Mouse (Mus musculus): Measurements from ENCODE around the gene Rpl3l.
A peak's percentile ranks its signal among the peaks of the same experiment; 100 is the strongest.

Rpl3l gene

GRCm38 (mm10) chr17:24742307-24742706, 14.7 kb downstream of the Rpl3l start:
- no peak for DNase-seq (ENCODE audit: low read depth, low spot score)

DNA sequence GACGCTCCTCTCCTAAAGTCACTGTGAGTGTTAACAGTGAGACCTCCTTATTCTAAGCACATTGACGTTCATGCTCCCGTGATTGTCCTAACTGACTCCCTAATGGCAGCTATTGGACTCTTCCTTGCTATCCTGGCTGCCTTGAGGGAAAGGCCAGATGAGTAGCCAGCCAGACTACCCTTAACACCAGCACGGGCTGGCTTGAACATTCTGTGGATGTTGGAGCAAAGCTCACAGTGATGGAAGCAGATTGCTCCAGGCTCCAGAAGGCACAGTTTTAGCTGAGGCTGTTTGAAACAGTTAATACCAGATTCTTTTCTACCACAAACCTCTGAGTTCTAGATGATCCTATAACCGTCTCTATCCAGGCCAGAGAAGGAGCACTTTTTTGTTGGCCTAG, 16.3 kb downstream of the Rpl3l start:
- no peak for DNase-seq (ENCODE audit: low read depth, low spot score)

GRCm38 (mm10) chr17:24744381-24744780, 16.8 kb downstream of the Rpl3l start:
- no peak for DNase-seq (ENCODE audit: low read depth, low spot score)

DNA sequence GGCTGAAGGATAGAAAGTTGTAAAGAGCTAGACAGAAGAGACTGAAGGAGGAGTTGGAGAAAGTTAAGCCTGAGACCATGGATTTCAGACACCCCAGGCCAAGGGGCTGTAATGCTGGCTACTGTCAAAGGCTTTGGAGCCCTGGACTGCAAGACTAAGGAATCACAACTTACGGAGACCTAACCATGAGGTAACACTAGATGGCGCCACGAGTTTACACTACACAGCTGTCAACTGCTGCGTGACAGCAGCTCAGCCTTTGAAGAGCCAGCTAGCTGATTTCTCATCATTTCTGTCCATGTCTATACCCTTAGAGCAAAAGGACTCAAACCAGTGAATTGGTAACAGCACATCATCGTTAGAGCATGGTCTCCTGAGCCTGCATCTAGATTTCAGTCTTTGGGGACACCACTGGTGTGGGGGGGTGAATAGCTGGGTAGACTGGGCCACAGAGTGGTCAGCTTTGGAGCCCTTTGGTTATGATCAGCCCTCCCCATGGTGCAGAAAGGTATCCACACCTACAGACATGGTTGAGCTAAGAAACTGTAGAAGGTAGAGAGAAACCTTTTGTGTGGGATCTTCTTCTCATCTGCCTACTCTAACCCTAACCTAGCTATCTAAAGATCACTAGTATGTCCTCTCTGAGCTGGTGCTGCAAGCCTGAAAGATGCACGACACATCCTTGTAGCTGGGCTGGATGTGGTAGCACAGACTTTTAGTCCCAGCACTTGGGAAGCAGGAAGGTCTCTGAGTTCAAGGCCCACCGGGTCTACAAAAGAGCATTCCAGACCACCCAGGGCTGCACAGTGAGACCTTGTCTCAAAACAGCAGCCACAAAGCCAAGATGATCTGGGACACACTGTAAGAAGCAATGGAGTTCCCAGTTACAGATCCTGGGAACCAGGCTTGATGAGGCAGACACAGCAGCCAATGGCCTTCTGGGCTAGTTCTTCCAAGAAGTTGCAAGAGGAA, 18.2 kb downstream of the Rpl3l start:
- DNase-seq (ENCODE audit: low read depth, low spot score), result peak; percentile 93

GRCm38 (mm10) chr17:24746986-24747385, 19.4 kb downstream of the Rpl3l start:
- DNase-seq (ENCODE audit: low read depth, low spot score), result peak; percentile 65

- DNase-seq (ENCODE audit: low read depth, low spot score), result no peak
Observed at GRCm38 (mm10) chr17:24751528-24751927, 23.9 kb downstream of the Rpl3l start.

GRCm38 (mm10) chr17:24752415-24753394, 25.1 kb downstream of the Rpl3l start, which contains the start of gene Hs3st6:
Gene Hs3st6 (plus strand): TSS chr17:24752988.
- DNase-seq (ENCODE audit: low read depth, low spot score), result peak; percentile 76

- DNase-seq (ENCODE audit: low read depth, low spot score), result no peak
Observed at GRCm38 (mm10) chr17:24757394-24757793, 29.8 kb downstream of the Rpl3l start.

- DNase-seq (ENCODE audit: low read depth, low spot score), result no peak
Observed at GRCm38 (mm10) chr17:24761121-24761520, 33.5 kb downstream of the Rpl3l start.

DNA sequence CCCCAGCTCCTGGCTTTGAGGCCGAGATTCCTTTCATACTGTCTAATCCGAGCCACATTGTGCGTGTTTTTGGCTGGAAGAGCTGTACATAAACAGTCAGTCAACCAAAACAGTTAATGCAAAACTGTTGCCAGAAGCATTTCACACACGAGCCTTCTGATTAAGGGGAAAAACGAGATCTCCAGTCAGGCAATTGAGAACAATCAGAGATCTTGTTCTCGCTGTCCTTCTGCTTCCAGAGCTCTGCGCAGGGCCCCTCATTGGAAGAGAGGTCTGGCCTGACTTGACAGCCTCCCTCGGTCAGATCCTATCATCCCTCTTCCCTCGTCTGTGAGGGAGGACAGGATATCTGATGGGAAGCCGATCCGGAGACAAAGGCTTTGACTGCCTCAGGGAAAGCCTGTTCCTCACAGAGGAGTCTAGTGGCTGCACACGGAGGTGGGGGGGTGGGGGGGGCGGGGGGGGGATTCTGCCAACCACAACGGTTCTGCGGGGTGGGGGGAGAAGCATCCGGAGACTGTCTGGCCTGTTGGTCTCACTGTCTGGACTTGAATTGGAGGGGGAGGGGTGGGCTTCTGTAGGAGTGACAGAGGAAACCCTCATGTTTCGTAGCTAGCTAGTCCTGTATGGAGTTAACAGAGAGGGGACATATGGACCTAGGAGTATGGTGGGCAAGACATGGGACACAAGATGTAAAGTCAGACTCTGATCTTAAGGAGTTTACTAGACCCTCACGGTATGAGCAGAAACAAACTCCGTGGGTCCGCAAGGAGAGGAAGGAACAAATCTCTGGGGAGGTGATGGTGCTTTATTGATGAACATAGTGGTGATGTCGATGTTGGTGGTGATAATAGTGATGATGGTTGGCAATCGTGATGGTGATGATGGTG, 37.6 kb downstream of the Rpl3l start:
- no peak for DNase-seq (ENCODE audit: low read depth, low spot score)

- DNase-seq (ENCODE audit: low read depth, low spot score), result peak; percentile 51
Observed at GRCm38 (mm10) chr17:24766266-24766875, 38.8 kb downstream of the Rpl3l start.

DNA sequence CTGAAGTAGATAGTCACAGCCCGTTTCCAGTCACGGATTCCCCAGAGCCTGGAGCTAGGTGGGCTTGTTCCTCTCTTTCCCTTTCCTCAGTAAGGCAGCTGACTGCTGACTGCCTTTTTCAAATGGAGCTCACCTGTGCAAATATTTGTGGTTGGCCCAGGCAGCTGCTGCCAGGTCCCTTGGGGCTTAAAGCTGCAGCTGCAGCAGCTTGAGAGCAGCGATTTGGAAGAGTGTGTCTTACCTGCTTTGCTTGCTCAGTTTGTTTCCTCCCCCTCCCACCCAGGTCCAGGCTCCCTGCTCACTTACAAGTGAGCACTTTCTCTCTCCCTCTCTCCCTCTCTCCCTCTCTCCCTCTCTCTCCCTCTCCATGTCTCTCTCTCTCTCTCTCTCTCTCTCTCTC, 41.5 kb downstream of the Rpl3l start:
- no peak for DNase-seq (ENCODE audit: low read depth, low spot score)

DNA sequence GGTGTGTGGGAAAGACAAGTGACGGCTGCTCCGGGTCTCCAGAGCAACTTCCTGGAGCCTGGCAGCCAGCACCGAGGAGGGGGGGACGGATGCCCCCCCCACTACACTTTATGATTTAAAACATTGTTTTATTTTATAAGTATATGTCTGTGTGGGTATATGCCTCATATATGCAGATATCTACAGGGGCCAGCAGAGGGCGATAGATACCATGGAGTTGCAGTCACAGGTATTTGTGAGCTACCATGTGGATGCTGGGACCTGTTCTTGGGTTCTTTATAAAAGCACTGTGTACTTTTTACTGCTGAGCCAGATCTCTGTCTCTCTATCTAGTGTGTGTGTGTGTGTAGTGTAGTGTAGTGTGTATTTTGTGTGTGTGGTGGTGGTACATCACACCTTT, 45.6 kb downstream of the Rpl3l start:
- DNase-seq (ENCODE audit: low read depth, low spot score), result peak; percentile 77

DNA sequence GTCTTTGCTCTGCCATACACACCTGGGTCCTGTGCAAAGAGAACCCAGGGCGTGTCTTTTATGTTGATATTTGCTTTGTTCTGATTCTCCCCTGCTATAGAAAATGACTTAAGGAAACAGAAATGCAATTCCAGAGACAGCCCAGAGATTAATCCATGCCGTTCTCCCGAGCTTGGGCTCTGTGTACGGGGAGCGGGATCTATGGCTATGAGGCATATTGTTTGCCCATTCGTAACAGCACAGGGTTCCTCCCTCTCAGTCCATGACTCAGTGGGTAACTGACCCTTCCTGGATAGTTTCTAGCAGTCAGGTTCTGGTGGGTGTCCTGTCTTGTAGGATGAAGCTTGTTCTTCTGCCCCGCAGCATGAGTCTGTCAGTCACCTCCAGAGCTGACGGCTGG, 47.6 kb downstream of the Rpl3l start:
- no peak for DNase-seq (ENCODE audit: low read depth, low spot score)

DNA sequence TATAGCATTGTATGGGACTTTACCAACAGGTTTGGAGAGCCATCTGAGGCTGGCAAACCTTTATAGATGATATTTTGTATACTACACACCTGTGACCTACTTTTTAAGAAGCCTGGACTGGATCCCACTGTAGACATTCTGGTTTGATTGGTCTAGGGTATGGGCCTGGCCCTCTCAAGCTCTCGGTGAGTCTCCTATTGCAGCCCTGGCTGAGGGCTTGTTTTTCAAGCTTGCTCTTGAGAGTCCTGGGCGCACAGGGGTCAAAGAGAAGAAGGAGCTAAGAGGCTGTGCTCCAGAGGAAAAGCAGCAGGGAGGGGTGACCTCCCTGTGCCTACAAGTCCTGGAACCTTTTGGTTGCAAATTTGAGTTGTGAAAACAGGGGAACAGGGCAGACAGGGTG, 49.5 kb downstream of the Rpl3l start:
- DNase-seq (ENCODE audit: low read depth, low spot score), result peak; percentile 31

GRCm38 (mm10) chr17:24780821-24781220, 53.2 kb downstream of the Rpl3l start:
- DNase-seq (ENCODE audit: low read depth, low spot score), result no peak
